Mouse (Mus musculus) testis, adult 2 months (tissue): ENCODE results near the gene Tmem108. TPM values are rescaled to one million over a fixed set of nuclear protein-coding genes. Genes with fewer than 3 reads are reported as not detected.

Experiments used
- H3K27ac ChIP-seq: fragments of 200-500 bp; 2 replicates; pipeline ENCODE4 v1.5.1; 2012; ENCODE audit warnings: low read depth, low read length; ENCODE audit not compliant: control insufficient read depth, insufficient read depth
- H3K27me3 ChIP-seq: fragments of 200-500 bp; 2 replicates; pipeline ENCODE4 v1.6.1; 2012; ENCODE audit warnings: mild to moderate bottlenecking, low read length, moderate library complexity; ENCODE audit not compliant: control insufficient read depth, insufficient read depth
- H3K36me3 ChIP-seq: fragments of 200-500 bp; 2 replicates; pipeline ENCODE4 v1.6.1; 2012; ENCODE audit warnings: mild to moderate bottlenecking, low read length; ENCODE audit not compliant: control insufficient read depth, insufficient read depth
- H3K4me1 ChIP-seq: fragments of 200-500 bp; 2 replicates; pipeline ENCODE4 v1.6.1; 2012; ENCODE audit warnings: low read length; ENCODE audit not compliant: control insufficient read depth, insufficient read depth
- H3K4me3 ChIP-seq: fragments of 200-500 bp; 2 replicates; pipeline ENCODE4 v1.5.1; 2012; ENCODE audit warnings: low read depth, mild to moderate bottlenecking, low read length, moderate library complexity, mixed read lengths; ENCODE audit not compliant: control insufficient read depth
- CTCF ChIP-seq: fragments of 200-500 bp; IDR thresholded peaks from 2 replicates; pipeline ENCODE4 v1.5.1; 2012; ENCODE audit warnings: low read depth, mild to moderate bottlenecking, inconsistent platforms, low read length, moderate library complexity; ENCODE audit not compliant: control insufficient read depth, insufficient read depth, insufficient replicate concordance
- POLR2A ChIP-seq: fragments of 200-500 bp; IDR thresholded peaks from 2 replicates; pipeline ENCODE4 v1.6.1; 2012; ENCODE audit warnings: low read depth, mild to moderate bottlenecking, inconsistent platforms, low read length, moderate library complexity; ENCODE audit not compliant: control insufficient read depth
- polyA plus RNA-seq: library from polyadenylated mRNA; depleted of rRNA; stranded (reverse); fragments of >200 nt; gene quantifications from 2 replicates; pipeline ENCODE4 v1.2.3, GENCODE M21; 2012

The Tmem108 gene
- polyA plus RNA-seq, 1 experiment: 4.7 TPM

GRCm38 (mm10) chr9:103707000-103707790, 54.4 kb downstream of the Tmem108 start:
- H3K36me3 ChIP-seq: no peaks in the 10 kb centered on the region
- no peak overlapping the region for H3K4me3 ChIP-seq
- H3K27me3 ChIP-seq: no peaks in the 10 kb centered on the region
- no peaks in the 10 kb centered on the region for H3K4me1 ChIP-seq
- no peak overlapping the region for H3K27ac ChIP-seq
- no peak for TF ChIP-seq CTCF
- TF ChIP-seq POLR2A: no peak

- H3K4me1 ChIP-seq: no peaks in the 10 kb centered on the region
- no peaks in the 10 kb centered on the region for H3K27me3 ChIP-seq
- H3K4me3 ChIP-seq: no peak overlapping the region
- TF ChIP-seq CTCF: no peak
- TF ChIP-seq POLR2A: no peak
- H3K27ac ChIP-seq: no peak overlapping the region
- no peaks in the 10 kb centered on the region for H3K36me3 ChIP-seq
These were observed 55.9 kb downstream of the Tmem108 start for GRCm38 (mm10) chr9:103705717-103706116.

- H3K4me1 ChIP-seq: no peaks in the 10 kb centered on the region
- H3K27ac ChIP-seq: no peak overlapping the region
- TF ChIP-seq POLR2A: no peak
- no peak for TF ChIP-seq CTCF
- no peak overlapping the region for H3K4me3 ChIP-seq
- H3K36me3 ChIP-seq: no peaks in the 10 kb centered on the region
- no peaks in the 10 kb centered on the region for H3K27me3 ChIP-seq
These were observed 58.6 kb downstream of the Tmem108 start for GRCm38 (mm10) chr9:103703014-103703413.

- TF ChIP-seq POLR2A (no peak), CTCF (no peak)
- Histone ChIP-seq H3K4me1 (no peaks in the 10 kb centered on the region), H3K27me3 (no peaks in the 10 kb centered on the region), H3K36me3 (no peaks in the 10 kb centered on the region), H3K27ac (no peak overlapping the region), H3K4me3 (no peak overlapping the region)
These were observed 59.2 kb downstream of the Tmem108 start for GRCm38 (mm10) chr9:103702452-103702851.

- no peak for TF ChIP-seq POLR2A
- TF ChIP-seq CTCF: no peak
- Histone ChIP-seq H3K36me3 (no peaks in the 10 kb centered on the region), H3K4me1 (no peaks in the 10 kb centered on the region), H3K27me3 (no peaks in the 10 kb centered on the region), H3K4me3 (no peak overlapping the region), H3K27ac (no peak overlapping the region)
These were observed 60.2 kb downstream of the Tmem108 start for GRCm38 (mm10) chr9:103701448-103701847.

- Histone ChIP-seq H3K4me1 (no peaks in the 10 kb centered on the region), H3K27ac (no peak overlapping the region), H3K36me3 (no peaks in the 10 kb centered on the region), H3K4me3 (no peak overlapping the region), H3K27me3 (no peaks in the 10 kb centered on the region)
- TF ChIP-seq CTCF: no peak
- no peak for TF ChIP-seq POLR2A
These were observed 61.4 kb downstream of the Tmem108 start for GRCm38 (mm10) chr9:103700240-103700639.

- Histone ChIP-seq H3K27ac (no peak overlapping the region), H3K27me3 (no peaks in the 10 kb centered on the region), H3K4me1 (no peaks in the 10 kb centered on the region), H3K36me3 (no peaks in the 10 kb centered on the region), H3K4me3 (no peak overlapping the region)
- TF ChIP-seq POLR2A: no peak
- TF ChIP-seq CTCF: no peak
These were observed 64.7 kb downstream of the Tmem108 start for GRCm38 (mm10) chr9:103696967-103697366.
